Mouse (Mus musculus) E14TG2a.4 (cell line): ENCODE results near the gene Aifm2.

Source experiments
- CTCF ChIP-seq: conservative IDR thresholded peaks from 2 replicates; pipeline ENCODE4 v1.5.1; 2014; ENCODE audit warnings: low read length
- NANOG ChIP-seq: IDR thresholded peaks from 2 replicates; pipeline ENCODE4 v1.6.1; 2014; ENCODE audit warnings: borderline replicate concordance, low read length, mixed read lengths

GRCm38 (mm10) chr10:61706412-61707375, 8.4 kb upstream of the Aifm2 start:
- no peak for TF ChIP-seq CTCF
- no peak for TF ChIP-seq NANOG
